Mouse (Mus musculus) intestine, postnatal 0 days (tissue): ENCODE results near the gene Sidt1. TPM values are rescaled to one million over a fixed set of nuclear protein-coding genes. Genes with fewer than 3 reads are reported as not detected.
A peak's percentile ranks its signal among the peaks of the same experiment; 100 is the strongest.

Experiments
- ATAC-seq: fragments of 200-750 bp; cut with Nextera tagmentation; 2 replicates; pipeline ENCODE4 v1.8.0; 2017; ENCODE audit warnings: mild to moderate bottlenecking, moderate TSS enrichment, moderate library complexity
- H3K27ac ChIP-seq: fragments of 300-500 bp; sonication (generic); 2 replicates; pipeline ENCODE4 v1.5.1; 2014; ENCODE audit warnings: mild to moderate bottlenecking, low read depth, low read length, moderate library complexity
- H3K27me3 ChIP-seq: fragments of 300-500 bp; sonication (generic); replicated peaks from 2 replicates; pipeline ENCODE4 v1.6.1; 2014; ENCODE audit warnings: low read length, mixed read lengths; ENCODE audit not compliant: control insufficient read depth, insufficient read depth
- H3K36me3 ChIP-seq: fragments of 300-500 bp; sonication (generic); 2 replicates; pipeline ENCODE4 v1.6.1; 2014; ENCODE audit warnings: mild to moderate bottlenecking, moderate library complexity; ENCODE audit not compliant: control insufficient read depth, insufficient read depth
- H3K4me1 ChIP-seq: fragments of 300-500 bp; sonication (generic); replicated peaks from 2 replicates; pipeline ENCODE4 v1.6.1; 2014; ENCODE audit warnings: antibody characterized with exemption, low read length, mixed read lengths; ENCODE audit not compliant: control insufficient read depth, insufficient read depth
- H3K4me2 ChIP-seq: fragments of 300-500 bp; sonication (generic); replicated peaks from 2 replicates; pipeline ENCODE4 v1.6.1; 2014; ENCODE audit warnings: low read depth, mild to moderate bottlenecking, moderate library complexity
- H3K4me3 ChIP-seq: fragments of 300-500 bp; sonication (generic); 2 replicates; pipeline ENCODE4 v1.5.1; 2014; ENCODE audit warnings: low read depth, low read length
- H3K9ac ChIP-seq: fragments of 300-500 bp; sonication (generic); 2 replicates; pipeline ENCODE4 v1.6.1; 2014; ENCODE audit warnings: mild to moderate bottlenecking, low read depth, low read length
- H3K9me3 ChIP-seq: fragments of 300-500 bp; sonication (generic); 2 replicates; pipeline ENCODE4 v1.6.1; 2016; ENCODE audit warnings: mixed run types; ENCODE audit not compliant: control insufficient read depth
- CTCF ChIP-seq: sonication (generic); IDR thresholded peaks from 2 replicates; pipeline ENCODE4 v1.5.1; 2016; ENCODE audit warnings: low read depth, mild to moderate bottlenecking, control low read depth, antibody characterized with exemption, moderate library complexity
- WGBS: fragments of 180-500 bp; shearing (Covaris S2); extraction: QIAGEN DNeasy Blood & Tissue Kit; methylation state at CpG from one replicate; pipeline ENCODE4 v1.1.7; 2014; 5-methylcytosine and 5-hydroxymethylcytosine counted together
- polyA plus RNA-seq: library from polyadenylated mRNA; unstranded; fragments of >200 nt; fragmentation: Nextera tagmentation; extraction: Ambion mirVana; gene quantifications from 2 replicates; pipeline ENCODE4 v1.2.1, GENCODE M21; 2015

Sidt1 gene
- polyA plus RNA-seq, 1 experiment from 2014 or later = 1.2 TPM

- Histone ChIP-seq H3K27me3 (no peaks in the 10 kb centered on the region; the same call in 1 of the 2 replicates), H3K4me3 (peak overlapping the region; percentile 60), H3K36me3 (no peaks in the 10 kb centered on the region), H3K9ac (peak overlapping the region; percentile 53), H3K27ac (peak overlapping the region; percentile 35; the same call in 1 of the 2 replicates), H3K4me2 (peak overlapping the region; percentile 100), H3K4me1 (0 out of 2 replicates have a peak, but pooled peaks cover 3% of the 10 kb centered on the region), H3K9me3 (no peaks in the 10 kb centered on the region)
- WGBS = 1% methylated on average over 60 of the region's 60 CpGs
- no peak for TF ChIP-seq CTCF
- ATAC-seq = peak; percentile 49
Measured at GRCm38 (mm10) chr16:44331995-44332860, 768 bp downstream of the Sidt1 start.

DNA sequence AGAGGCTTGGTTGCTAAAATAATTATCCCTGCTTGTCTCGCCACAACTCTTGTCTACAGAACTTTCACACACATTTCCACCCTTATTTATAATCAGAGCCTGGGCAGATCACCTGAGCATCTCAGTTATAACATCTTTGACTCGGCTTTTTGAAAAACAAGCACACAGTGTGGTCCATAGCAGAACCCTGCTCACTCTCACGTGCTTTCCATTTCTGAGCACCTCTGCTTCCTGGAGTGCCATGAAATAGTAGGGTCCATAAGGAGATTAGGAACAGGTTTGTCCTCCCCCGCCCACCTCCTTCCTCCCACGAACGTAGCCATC, 1.4 kb downstream of the Sidt1 start:
- Histone ChIP-seq H3K27ac (no peak overlapping the region), H3K4me1 (0 out of 2 replicates have a peak, but pooled peaks cover 3% of the 10 kb centered on the region), H3K27me3 (no peaks in the 10 kb centered on the region; the same call in 1 of the 2 replicates), H3K9me3 (no peaks in the 10 kb centered on the region), H3K4me2 (peak overlapping the region; percentile 100), H3K36me3 (no peaks in the 10 kb centered on the region), H3K4me3 (peak overlapping the region; percentile 60), H3K9ac (0 out of 2 replicates have a peak overlapping the region, but pooled peaks have one; percentile 53)
- no peak for ATAC-seq
- no peak for TF ChIP-seq CTCF
- 28% methylated on average over 6 of the region's 6 CpGs for WGBS

GRCm38 (mm10) chr16:44331154-44331553, 1.8 kb downstream of the Sidt1 start:
- no peak for ATAC-seq
- H3K27me3 ChIP-seq = no peaks in the 10 kb centered on the region; the same call in 1 of the 2 replicates
- no peak for TF ChIP-seq CTCF
- no peak overlapping the region for H3K4me2 ChIP-seq
- no peaks in the 10 kb centered on the region for H3K36me3 ChIP-seq
- H3K27ac ChIP-seq = no peak overlapping the region
- no peak overlapping the region for H3K9ac ChIP-seq
- no peaks in the 10 kb centered on the region for H3K9me3 ChIP-seq
- H3K4me3 ChIP-seq = no peak overlapping the region
- 0 out of 2 replicates have a peak, but pooled peaks cover 3% of the 10 kb centered on the region for H3K4me1 ChIP-seq
- WGBS = 57% methylated on average over 9 of the region's 9 CpGs

- no peak for ATAC-seq
- Histone ChIP-seq H3K9ac (no peak overlapping the region), H3K4me3 (no peak overlapping the region), H3K27ac (no peak overlapping the region), H3K36me3 (no peaks in the 10 kb centered on the region), H3K27me3 (no peaks in the 10 kb centered on the region; the same call in 1 of the 2 replicates), H3K9me3 (no peaks in the 10 kb centered on the region), H3K4me2 (no peak overlapping the region), H3K4me1 (0 out of 2 replicates have a peak, but pooled peaks cover 3% of the 10 kb centered on the region)
- peak; percentile 33 for TF ChIP-seq CTCF
- WGBS = 87% methylated on average over 9 of the region's 9 CpGs
Measured at GRCm38 (mm10) chr16:44330657-44331056, 2.3 kb downstream of the Sidt1 start.

GRCm38 (mm10) chr16:44328644-44329043, 4.4 kb downstream of the Sidt1 start:
- no peak overlapping the region for H3K4me3 ChIP-seq
- H3K9me3 ChIP-seq = no peaks in the 10 kb centered on the region
- TF ChIP-seq CTCF = no peak
- no peak overlapping the region for H3K27ac ChIP-seq
- no peaks in the 10 kb centered on the region for H3K36me3 ChIP-seq
- no peaks in the 10 kb centered on the region; the same call in 1 of the 2 replicates for H3K27me3 ChIP-seq
- H3K4me2 ChIP-seq = no peak overlapping the region
- no peak for ATAC-seq
- H3K9ac ChIP-seq = no peak overlapping the region
- H3K4me1 ChIP-seq = 0 out of 2 replicates have a peak, but pooled peaks cover 3% of the 10 kb centered on the region
- WGBS = 49% methylated on average over 4 of the region's 4 CpGs

DNA sequence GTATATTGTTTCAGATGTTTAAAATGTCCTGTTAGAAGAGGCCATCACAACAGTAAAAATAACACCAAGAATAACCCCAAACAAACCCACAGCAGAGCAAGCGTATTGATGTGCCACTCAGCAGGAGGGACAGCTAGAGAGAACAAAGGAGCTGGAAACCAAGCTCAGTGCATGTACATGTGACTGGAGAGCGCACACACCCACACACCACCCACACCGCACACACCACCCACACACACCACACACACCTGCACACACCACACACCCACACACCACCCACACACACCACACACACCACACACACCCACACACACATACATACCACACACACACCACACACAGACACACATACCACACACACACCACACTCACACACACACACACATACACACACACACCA, 12.8 kb downstream of the Sidt1 start:
- Histone ChIP-seq H3K36me3 (no peaks in the 10 kb centered on the region), H3K27ac (no peak overlapping the region), H3K4me3 (no peak overlapping the region), H3K9ac (no peak overlapping the region), H3K4me1 (no peaks in the 10 kb centered on the region), H3K27me3 (no peaks in the 10 kb centered on the region), H3K4me2 (no peak overlapping the region), H3K9me3 (no peaks in the 10 kb centered on the region)
- WGBS = 85% methylated on average over 3 of the region's 3 CpGs
- ATAC-seq = no peak
- TF ChIP-seq CTCF = no peak
